ENCODE assay signal across 9 mouse cellular contexts in the genomic region with DNA sequence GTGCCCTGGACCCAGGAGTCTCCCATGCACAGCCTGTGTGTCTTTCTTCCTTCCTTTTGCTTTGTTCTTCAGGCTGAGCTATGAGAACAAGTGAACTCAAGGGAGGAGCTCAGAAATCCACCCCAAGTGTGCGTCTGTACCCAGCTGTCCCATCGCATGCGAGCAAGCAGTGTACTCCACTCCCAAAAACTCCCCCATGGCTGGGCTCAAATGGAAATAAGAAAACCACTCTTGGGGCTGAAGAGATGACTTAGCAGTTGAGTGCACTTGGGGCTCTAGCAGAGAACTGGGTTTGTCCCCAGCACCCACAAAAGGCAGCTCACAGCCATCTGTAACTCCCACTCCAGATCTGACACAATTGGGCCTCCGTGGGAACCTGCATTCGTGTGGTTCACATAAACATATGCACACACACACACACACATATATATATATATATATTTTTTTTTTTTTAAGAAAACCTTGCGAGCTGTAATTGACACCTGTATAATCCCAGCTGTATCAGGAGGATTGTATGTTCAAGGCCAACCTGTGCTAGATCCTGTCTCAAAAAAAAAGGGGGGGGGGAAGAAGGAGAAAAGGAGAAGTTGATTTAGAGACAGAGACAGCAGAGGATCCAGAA. TPM values are rescaled to one million over a fixed set of nuclear protein-coding genes. Genes with fewer than 3 reads are reported as not detected.
DNase-seq lines count a peak whose midpoint lies in the region; ATAC-seq lines count a peak whose summit lies in the region.
"Had no signal": no experiment of that assay in that cellular context is flagged by ENCODE, and none has a peak within 500 bp of the region (broad histone marks: within the 10 kb centered on the region; RNA-seq: fewer than 3 reads in every experiment).

No protein-coding gene starts in this region.

- peak; percentile 45 to 66 for DNase-seq in kidney, postnatal 4 days
- DNase-seq in kidney, adult 9 months, result no peak
- DNase-seq in thymus, postnatal 25 days, result peak; percentile 36
- no peak for DNase-seq in thymus, postnatal 4 days
- DNase-seq in cerebellum, adult 9-10 months, result no peak
- no peak for DNase-seq in layer of hippocampus, adult 9-10 months (ENCODE audit: low spot score)
- DNase-seq: layer of hippocampus, postnatal 36 days had no signal

- peak; percentile 23 to 33; a peak in 2 of 4 replicates for ATAC-seq in hematopoietic stem cell, adult 5-6 weeks (replicated peaks in 1 of 2; ENCODE audit: insufficient read depth in 1 of 2, low FRiP score in 2 of 2, low TSS enrichment in 1 of 2, low read depth in 1 of 2, poor library complexity in 2 of 2, severe bottlenecking in 2 of 2)
- ATAC-seq: Patski had no signal

RNA-seq across cellular contexts. Expression of a gene that starts 6.1 kb away (rescaled TPM):
- total RNA-seq in hematopoietic stem cell, adult 5-6 weeks (2017), result 9.2 and 19.4 TPM in 2 replicates

RNA-seq across cellular contexts. Expression of a gene that starts 14.9 kb away (rescaled TPM):
- total RNA-seq in hematopoietic stem cell, adult 5-6 weeks (2017), result 51.5 and 101 TPM in 2 replicates

RNA-seq across cellular contexts. Expression of a gene that starts 47.1 kb away (rescaled TPM):
- total RNA-seq in hematopoietic stem cell, adult 5-6 weeks (2017), result not detected in 2 replicates
- total RNA-seq: layer of hippocampus, postnatal 36 days had no signal

Comparison
In these comparisons a context has a peak if more than half of its experiments do, and no peak if none do; other contexts are left out.
1. DNase-seq: peak in kidney, postnatal 4 days (2 of 2) and thymus, postnatal 25 days (single experiment); none in kidney, adult 9 months (single experiment), thymus, postnatal 4 days (single experiment), cerebellum, adult 9-10 months (single experiment) and layer of hippocampus, adult 9-10 months (single experiment).